Mouse (Mus musculus) forebrain, embryonic 11.5 days (tissue): ENCODE results near the gene Nfkb1. TPM values are rescaled to one million over a fixed set of nuclear protein-coding genes. Genes with fewer than 3 reads are reported as not detected.

ENCODE experiments used
- ATAC-seq: fragments of 200-750 bp; cut with Nextera tagmentation; replicated peaks from 2 replicates; pipeline ENCODE4 v1.8.0; 2017; ENCODE audit warnings: moderate TSS enrichment; ENCODE audit not compliant: low FRiP score
- DNase-seq: peaks from one replicate; pipeline ENCODE4 v3.0.0-alpha.2; 2017; ENCODE audit warnings: low spot score
- H3K27ac ChIP-seq: fragments of 300-500 bp; sonication (generic); 2 replicates; pipeline ENCODE4 v1.5.1; 2014; ENCODE audit warnings: low read depth, low read length
- H3K27me3 ChIP-seq: fragments of 300-500 bp; sonication (generic); 2 replicates; pipeline ENCODE4 v1.6.1; 2014; ENCODE audit warnings: mild to moderate bottlenecking, low read length, mixed read lengths; ENCODE audit not compliant: control insufficient read depth, insufficient read depth
- H3K36me3 ChIP-seq: fragments of 300-500 bp; sonication (generic); 2 replicates; pipeline ENCODE4 v1.6.1; 2014; ENCODE audit warnings: mild to moderate bottlenecking, low read length, moderate library complexity, mixed read lengths; ENCODE audit not compliant: control insufficient read depth, insufficient read depth
- H3K4me1 ChIP-seq: fragments of 300-500 bp; sonication (generic); replicated peaks from 2 replicates; pipeline ENCODE4 v1.6.1; 2014; ENCODE audit warnings: low read length, mixed read lengths; ENCODE audit not compliant: control insufficient read depth, insufficient read depth
- H3K4me2 ChIP-seq: fragments of 300-500 bp; sonication (generic); 2 replicates; pipeline ENCODE4 v1.6.1; 2014; ENCODE audit warnings: low read depth, mild to moderate bottlenecking, low read length, moderate library complexity, mixed read lengths; ENCODE audit not compliant: severe bottlenecking
- H3K4me3 ChIP-seq: fragments of 300-500 bp; sonication (generic); 2 replicates; pipeline ENCODE4 v1.5.1; 2014; ENCODE audit warnings: low read depth, low read length
- H3K9ac ChIP-seq: fragments of 300-500 bp; sonication (generic); 2 replicates; pipeline ENCODE4 v1.6.1; 2014; ENCODE audit warnings: low read length
- H3K9me3 ChIP-seq: fragments of 300-500 bp; sonication (generic); 2 replicates; pipeline ENCODE4 v1.6.1; 2016; ENCODE audit warnings: low read length, mixed read lengths; ENCODE audit not compliant: control insufficient read depth
- WGBS: fragments of 180-500 bp; shearing (Covaris S2); extraction: QIAGEN DNeasy Blood & Tissue Kit; methylation state at CpG from one replicate; pipeline ENCODE4 v1.1.7; 2014; 5-methylcytosine and 5-hydroxymethylcytosine counted together
- polyA plus RNA-seq: library from polyadenylated mRNA; unstranded; fragments of >200 nt; fragmentation: Nextera tagmentation; extraction: Ambion mirVana; gene quantifications from 2 replicates; pipeline ENCODE4 v1.2.1, GENCODE M21; 2014

Nfkb1 gene
- polyA plus RNA-seq, 1 experiment from 2014 or later: 14.5 TPM

- WGBS: 93% methylated on average over 9 of the region's 9 CpGs
- no peak for DNase-seq
- H3K9me3 ChIP-seq: no peaks in the 10 kb centered on the region
Observed at GRCm38 (mm10) chr3:135628000-135628705, 63.2 kb downstream of the Nfkb1 start.

GRCm38 (mm10) chr3:135625290-135625689 is 66.1 kb downstream of the Nfkb1 start:
- no peak overlapping the region for H3K4me3 ChIP-seq
- no peak overlapping the region for H3K27ac ChIP-seq
- H3K27me3 ChIP-seq: no peaks in the 10 kb centered on the region
- WGBS: 93% methylated on average over 2 of the region's 2 CpGs
- no peak for DNase-seq
- no peak overlapping the region for H3K4me2 ChIP-seq
- no peak overlapping the region for H3K9ac ChIP-seq
- no peaks in the 10 kb centered on the region for H3K4me1 ChIP-seq
- no peak for ATAC-seq
- H3K9me3 ChIP-seq: no peaks in the 10 kb centered on the region
- no peaks in the 10 kb centered on the region for H3K36me3 ChIP-seq

More at GRCm38 (mm10) chr3:135628000-135628705, 63.2 kb downstream of the Nfkb1 start:
- no peak overlapping the region for H3K27ac ChIP-seq
- no peak for ATAC-seq
- H3K4me3 ChIP-seq: no peak overlapping the region
- no peak overlapping the region for H3K4me2 ChIP-seq
- H3K4me1 ChIP-seq: no peaks in the 10 kb centered on the region
- H3K36me3 ChIP-seq: no peaks in the 10 kb centered on the region
- H3K27me3 ChIP-seq: no peaks in the 10 kb centered on the region
- no peak overlapping the region for H3K9ac ChIP-seq

DNA sequence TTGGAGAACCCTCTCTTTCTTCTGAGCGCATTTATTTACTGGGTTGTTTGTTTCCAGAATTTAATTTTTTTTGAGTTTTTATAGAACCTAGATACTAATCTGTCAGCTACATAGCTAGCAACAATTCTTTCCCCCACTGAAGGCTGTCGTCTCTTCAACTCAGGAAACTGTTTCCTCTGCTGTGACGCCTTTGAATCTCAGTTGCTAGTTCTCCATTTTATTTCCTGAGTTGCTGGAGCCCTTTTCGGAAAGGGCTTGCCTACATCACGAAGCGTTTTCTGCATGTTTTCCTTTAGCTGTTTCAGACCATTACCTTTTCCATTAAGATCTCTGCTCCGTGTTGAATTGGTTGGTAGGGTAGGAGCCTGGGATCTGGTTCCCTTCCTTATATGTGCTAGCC is 74.6 kb downstream of the Nfkb1 start:
- no peak overlapping the region for H3K4me2 ChIP-seq
- no peak overlapping the region for H3K9ac ChIP-seq
- no peak overlapping the region for H3K4me3 ChIP-seq
- no peaks in the 10 kb centered on the region for H3K36me3 ChIP-seq
- no peaks in the 10 kb centered on the region for H3K4me1 ChIP-seq
- DNase-seq (no peak), ATAC-seq (no peak)
- H3K27ac ChIP-seq: no peak overlapping the region
- WGBS: 94% methylated on average over 7 of the region's 7 CpGs
- H3K27me3 ChIP-seq: no peaks in the 10 kb centered on the region
- no peaks in the 10 kb centered on the region for H3K9me3 ChIP-seq

DNA sequence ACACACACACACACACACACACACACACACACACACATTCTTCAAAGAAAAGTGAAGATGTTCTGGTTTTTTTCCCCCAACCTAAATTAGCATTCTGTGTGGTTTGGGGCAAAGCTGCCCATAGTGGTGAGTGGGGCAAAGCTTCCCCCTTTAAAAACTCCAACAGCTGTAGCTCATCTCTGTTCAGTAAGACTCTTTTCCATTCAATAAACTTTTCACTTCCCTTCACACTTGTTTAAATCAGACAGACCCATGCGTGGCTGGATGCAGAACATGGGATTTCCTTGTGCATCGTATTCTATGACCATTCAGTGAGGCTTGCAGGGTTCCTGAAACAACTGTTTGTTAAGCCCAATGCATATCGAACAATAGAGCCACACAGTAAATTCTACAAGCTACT is 77.0 kb downstream of the Nfkb1 start:
- H3K9me3 ChIP-seq: no peaks in the 10 kb centered on the region
- no peak overlapping the region for H3K9ac ChIP-seq
- no peaks in the 10 kb centered on the region for H3K36me3 ChIP-seq
- H3K27ac ChIP-seq: no peak overlapping the region
- no peak for ATAC-seq
- no peak for DNase-seq
- H3K4me2 ChIP-seq: no peak overlapping the region
- H3K27me3 ChIP-seq: no peaks in the 10 kb centered on the region
- 90% methylated on average over 3 of the region's 3 CpGs for WGBS
- H3K4me3 ChIP-seq: no peak overlapping the region
- H3K4me1 ChIP-seq: no peaks in the 10 kb centered on the region

DNA sequence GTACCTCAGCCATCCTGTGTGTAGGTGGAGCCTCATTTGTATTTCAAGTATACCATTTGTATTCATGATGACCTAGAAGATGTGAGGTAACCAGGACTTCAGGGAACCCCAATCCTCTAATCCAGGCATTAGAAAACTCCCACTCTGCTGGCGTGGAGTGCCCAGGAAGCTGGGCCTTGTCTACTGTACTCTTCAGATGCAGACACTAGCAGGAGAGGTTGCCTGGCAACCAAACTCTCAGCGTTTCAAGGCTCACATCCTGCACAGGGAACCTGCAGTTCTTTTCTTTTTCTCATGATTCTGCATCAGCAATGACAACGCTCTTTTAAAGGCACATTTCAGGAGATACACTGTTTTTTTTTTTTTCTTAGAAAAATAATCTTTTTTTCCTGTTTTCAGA is 81.1 kb downstream of the Nfkb1 start:
- 69% methylated on average over 3 of the region's 3 CpGs for WGBS
- H3K9me3 ChIP-seq: no peaks in the 10 kb centered on the region
- DNase-seq (no peak), ATAC-seq (no peak)
- H3K9ac ChIP-seq: no peak overlapping the region
- no peaks in the 10 kb centered on the region for H3K27me3 ChIP-seq
- no peaks in the 10 kb centered on the region for H3K36me3 ChIP-seq
- no peak overlapping the region for H3K27ac ChIP-seq
- no peak overlapping the region for H3K4me2 ChIP-seq
- no peak overlapping the region for H3K4me3 ChIP-seq
- H3K4me1 ChIP-seq: no peaks in the 10 kb centered on the region

GRCm38 (mm10) chr3:135607660-135608473 is 83.5 kb downstream of the Nfkb1 start:
- Histone ChIP-seq H3K36me3 (no peaks in the 10 kb centered on the region), H3K9ac (no peak overlapping the region), H3K27me3 (no peaks in the 10 kb centered on the region), H3K9me3 (no peaks in the 10 kb centered on the region), H3K4me3 (no peak overlapping the region), H3K27ac (no peak overlapping the region), H3K4me2 (no peak overlapping the region), H3K4me1 (no peaks in the 10 kb centered on the region)
- WGBS: 92% methylated on average over 24 of the region's 24 CpGs
- no peak for ATAC-seq
- no peak for DNase-seq

DNA sequence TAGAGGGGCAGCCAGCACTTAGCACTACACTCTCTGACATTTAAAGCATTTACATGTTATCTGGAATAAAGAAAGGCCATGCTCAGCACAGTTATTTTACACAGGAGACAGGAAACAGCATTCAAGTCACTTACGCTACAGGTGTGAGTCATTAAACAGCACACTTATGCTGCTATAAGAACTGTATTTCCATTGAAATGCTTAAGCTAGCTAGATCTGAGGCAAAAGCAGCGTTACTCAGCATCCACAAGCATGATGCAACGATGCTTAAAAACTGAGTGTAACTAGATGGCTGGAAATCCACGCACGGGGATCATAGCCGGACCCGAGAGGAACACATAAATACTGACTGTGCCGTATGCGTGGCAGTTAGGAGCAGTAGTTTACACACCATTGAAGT is 84.3 kb downstream of the Nfkb1 start:
- Histone ChIP-seq H3K36me3 (no peaks in the 10 kb centered on the region), H3K27me3 (no peaks in the 10 kb centered on the region), H3K4me2 (no peak overlapping the region), H3K27ac (no peak overlapping the region), H3K4me1 (no peaks in the 10 kb centered on the region), H3K9me3 (no peaks in the 10 kb centered on the region), H3K9ac (no peak overlapping the region), H3K4me3 (no peak overlapping the region)
- WGBS: 95% methylated on average over 9 of the region's 9 CpGs
- ATAC-seq: no peak
- no peak for DNase-seq

- Histone ChIP-seq H3K9ac (no peak overlapping the region), H3K36me3 (no peaks in the 10 kb centered on the region), H3K27ac (no peak overlapping the region), H3K4me1 (no peaks in the 10 kb centered on the region), H3K9me3 (no peaks in the 10 kb centered on the region), H3K27me3 (no peaks in the 10 kb centered on the region), H3K4me3 (no peak overlapping the region), H3K4me2 (no peak overlapping the region)
- no peak for DNase-seq
- 91% methylated on average over 8 of the region's 8 CpGs for WGBS
- ATAC-seq: no peak
Observed at GRCm38 (mm10) chr3:135606592-135606991, 84.8 kb downstream of the Nfkb1 start.
